Mouse (Mus musculus): ENCODE measurements around the gene Nwd1.

Gene Nwd1

GRCm38 (mm10) chr8:72766777-72767176, 120.3 kb downstream of the Nwd1 start:
- DNase-seq, result no peak

Data from cerebellum, adult 18-20 months (tissue).